Mouse (Mus musculus) heart, embryonic 16.5 days (tissue): ENCODE data around the gene Foxf2. TPM values are rescaled to one million over a fixed set of nuclear protein-coding genes. Genes with fewer than 3 reads are reported as not detected.

Experiments used
- ATAC-seq: fragments of 200-750 bp; cut with Nextera tagmentation; replicated peaks from 2 replicates; pipeline ENCODE4 v1.8.0; 2017; ENCODE audit warnings: moderate number of reproducible peaks; ENCODE audit not compliant: insufficient read depth, low FRiP score; ENCODE audit errors: extremely low read depth
- H3K27ac ChIP-seq: fragments of 300-500 bp; sonication (generic); 2 replicates; pipeline ENCODE4 v1.5.1; 2014; ENCODE audit warnings: mild to moderate bottlenecking, low read length, control low read depth, moderate library complexity
- H3K27me3 ChIP-seq: fragments of 300-500 bp; sonication (generic); 2 replicates; pipeline ENCODE4 v1.6.1; 2014; ENCODE audit warnings: low read length, mixed read lengths; ENCODE audit not compliant: control insufficient read depth, insufficient read depth
- H3K36me3 ChIP-seq: fragments of 300-500 bp; sonication (generic); 2 replicates; pipeline ENCODE4 v1.6.1; 2014; ENCODE audit not compliant: control insufficient read depth, insufficient read depth
- H3K4me1 ChIP-seq: fragments of 300-500 bp; sonication (generic); 2 replicates; pipeline ENCODE4 v1.6.1; 2014; ENCODE audit warnings: low read length, mixed read lengths; ENCODE audit not compliant: control insufficient read depth, insufficient read depth
- H3K4me2 ChIP-seq: fragments of 300-500 bp; sonication (generic); 2 replicates; pipeline ENCODE4 v1.6.1; 2014; ENCODE audit warnings: low read depth, mild to moderate bottlenecking, control low read depth, low read length
- H3K4me3 ChIP-seq: fragments of 300-500 bp; sonication (generic); 2 replicates; pipeline ENCODE4 v1.5.1; 2014; ENCODE audit warnings: mild to moderate bottlenecking, control low read depth, low read length
- H3K9ac ChIP-seq: fragments of 300-500 bp; sonication (generic); 2 replicates; pipeline ENCODE4 v1.6.1; 2014; ENCODE audit warnings: low read length, control low read depth
- H3K9me3 ChIP-seq: fragments of 300-500 bp; sonication (generic); replicated peaks from 2 replicates; pipeline ENCODE4 v1.6.1; 2016; ENCODE audit warnings: low read length; ENCODE audit not compliant: control insufficient read depth
- WGBS: fragments of 180-500 bp; shearing (Covaris S2); extraction: QIAGEN DNeasy Blood & Tissue Kit; methylation state at CpG from one replicate; pipeline ENCODE4 v1.1.7; 2014; 5-methylcytosine and 5-hydroxymethylcytosine counted together
- microRNA-seq: library from miRNA; unstranded; fragments of <30 nt; microRNA quantifications from one replicate; pipeline ENCODE4, GENCODE M21; 2017
- polyA plus RNA-seq: library from polyadenylated mRNA; unstranded; fragments of >200 nt; fragmentation: Nextera tagmentation; extraction: Ambion mirVana; gene quantifications from 2 replicates; pipeline ENCODE4 v1.2.1, GENCODE M21; 2015

Foxf2 gene
- polyA plus RNA-seq, 1 experiment from 2014 or later: 0.22 TPM

DNA sequence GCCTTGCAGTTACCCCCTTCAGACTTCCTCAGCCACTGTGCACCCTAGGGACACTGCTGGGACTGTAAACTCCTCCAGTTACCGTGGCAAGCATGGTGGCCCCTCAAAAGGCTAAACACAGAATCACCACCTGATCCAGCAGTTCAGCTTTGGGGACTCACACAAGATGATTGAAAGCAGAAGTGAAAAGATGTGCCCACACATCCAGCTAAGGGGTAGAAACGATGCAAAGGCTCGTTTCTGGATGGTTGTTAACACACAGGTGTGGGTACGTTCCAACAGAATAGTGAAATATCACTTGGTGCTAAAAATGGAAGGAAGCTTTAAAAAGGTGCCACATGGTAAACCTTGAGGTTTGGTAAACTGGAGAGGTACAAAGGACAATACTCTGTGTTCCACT is 32.6 kb downstream of the Foxf2 start:
- Histone ChIP-seq H3K9me3 (no peaks in the 10 kb centered on the region), H3K4me1 (no peaks in the 10 kb centered on the region), H3K4me2 (no peak overlapping the region), H3K27ac (no peak overlapping the region), H3K36me3 (no peaks in the 10 kb centered on the region), H3K27me3 (no peaks in the 10 kb centered on the region), H3K9ac (no peak overlapping the region), H3K4me3 (no peak overlapping the region)
- WGBS: 83% methylated on average over 4 of the region's 4 CpGs
- no peak for ATAC-seq

DNA sequence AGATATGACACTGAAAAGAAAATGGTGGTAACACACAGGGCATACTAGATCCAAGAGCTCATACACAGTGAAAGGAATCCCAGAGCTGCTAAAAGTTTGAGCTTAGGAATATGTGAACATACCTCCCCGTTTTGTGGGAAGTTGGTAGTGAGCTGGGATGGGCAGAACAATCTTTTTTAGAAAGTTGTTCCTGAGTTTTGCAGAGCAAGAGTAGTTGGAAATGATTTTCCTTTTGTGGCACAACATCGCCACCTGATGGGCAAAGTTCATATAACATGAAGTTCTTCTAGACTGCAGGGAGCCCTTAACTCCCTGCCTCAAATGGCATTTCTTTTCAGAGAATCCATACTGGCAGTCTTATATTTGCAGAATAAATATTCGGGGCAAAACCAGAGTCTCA is 33.3 kb downstream of the Foxf2 start:
- Histone ChIP-seq H3K4me1 (no peaks in the 10 kb centered on the region), H3K4me2 (no peak overlapping the region), H3K27me3 (no peaks in the 10 kb centered on the region), H3K4me3 (no peak overlapping the region), H3K9me3 (no peaks in the 10 kb centered on the region), H3K36me3 (no peaks in the 10 kb centered on the region), H3K27ac (no peak overlapping the region), H3K9ac (no peak overlapping the region)
- 6% methylated on average over 3 of the region's 3 CpGs for WGBS
- no peak for ATAC-seq

DNA sequence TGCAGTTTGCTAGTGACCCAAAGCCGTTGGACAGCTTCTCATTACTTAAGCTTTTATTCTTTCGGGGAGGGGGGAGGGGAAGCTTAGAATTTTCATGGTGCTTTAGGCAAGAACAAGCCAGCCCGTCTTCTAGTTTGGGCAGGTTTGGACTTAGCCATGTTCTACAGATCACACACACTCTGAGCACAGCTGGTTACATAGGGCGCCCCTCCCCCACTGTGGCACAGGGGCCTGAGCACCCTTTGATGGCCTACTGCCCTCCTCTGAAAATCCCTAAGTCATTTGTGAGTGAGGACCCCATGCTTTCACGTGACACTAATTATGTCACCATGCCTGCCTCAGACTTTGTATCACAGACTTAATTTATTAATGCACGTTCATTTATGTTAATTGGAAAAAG is 35.6 kb downstream of the Foxf2 start:
- Histone ChIP-seq H3K4me1 (no peaks in the 10 kb centered on the region), H3K4me2 (no peak overlapping the region), H3K36me3 (no peaks in the 10 kb centered on the region), H3K9ac (no peak overlapping the region), H3K27ac (no peak overlapping the region), H3K9me3 (no peaks in the 10 kb centered on the region), H3K4me3 (no peak overlapping the region), H3K27me3 (no peaks in the 10 kb centered on the region)
- no peak for ATAC-seq
- 62% methylated on average over 6 of the region's 6 CpGs for WGBS

DNA sequence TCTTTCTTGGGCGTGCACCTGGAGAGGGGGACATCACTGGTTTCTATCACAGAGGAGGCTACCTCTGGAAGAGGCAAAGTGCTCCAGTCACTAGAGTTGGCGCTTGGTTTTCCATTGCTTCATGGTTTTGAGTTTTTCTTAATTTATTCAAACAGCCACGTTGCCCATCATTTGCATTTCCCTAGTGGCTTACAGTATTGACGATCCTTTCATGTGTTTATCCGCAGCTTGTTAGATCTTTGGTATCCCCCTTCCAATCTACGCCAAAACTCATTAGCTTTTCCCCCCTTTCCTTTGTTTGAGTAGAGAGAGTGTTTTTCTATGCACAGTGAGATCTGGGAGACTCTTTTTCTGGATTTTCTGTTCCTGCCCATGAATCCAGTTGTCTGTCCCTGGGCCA is 39.8 kb downstream of the Foxf2 start:
- Histone ChIP-seq H3K4me3 (no peak overlapping the region), H3K9ac (no peak overlapping the region), H3K4me2 (no peak overlapping the region), H3K4me1 (no peaks in the 10 kb centered on the region), H3K9me3 (no peaks in the 10 kb centered on the region), H3K27me3 (no peaks in the 10 kb centered on the region), H3K36me3 (no peaks in the 10 kb centered on the region), H3K27ac (no peak overlapping the region)
- 75% methylated on average over 6 of the region's 6 CpGs for WGBS
- ATAC-seq: no peak

DNA sequence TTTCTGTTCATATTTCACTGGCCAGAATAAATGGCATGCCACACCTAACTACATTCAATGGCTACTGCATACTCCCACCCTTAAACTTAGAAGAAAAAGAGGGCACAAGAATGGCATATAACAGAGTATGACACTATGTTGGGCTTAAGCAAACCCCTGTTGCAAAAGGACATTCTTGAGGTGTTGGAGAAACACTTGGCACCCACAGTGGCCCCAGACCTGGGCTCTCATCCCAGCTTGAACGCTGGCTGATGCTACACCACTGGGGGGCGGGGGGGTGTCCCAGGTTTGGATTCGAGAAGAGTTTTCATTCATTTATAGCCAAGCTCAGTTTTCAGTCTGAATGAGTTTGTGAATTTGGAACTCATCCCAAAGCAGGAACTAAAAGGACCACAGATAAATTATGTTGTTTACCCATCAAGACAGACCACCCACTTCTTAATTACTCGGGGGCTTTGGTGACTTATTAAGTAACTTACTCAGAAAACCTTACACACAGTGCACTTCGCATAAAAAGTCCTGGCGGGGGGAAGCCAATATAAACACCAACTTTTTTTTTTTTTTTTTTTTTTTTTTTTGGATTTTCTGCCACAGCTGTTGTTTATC is 42.4 kb downstream of the Foxf2 start:
- no peaks in the 10 kb centered on the region for H3K27me3 ChIP-seq
- 61% methylated on average over 6 of the region's 6 CpGs for WGBS
- no peak overlapping the region for H3K27ac ChIP-seq
- H3K4me2 ChIP-seq: no peak overlapping the region
- H3K4me3 ChIP-seq: no peak overlapping the region
- no peak for ATAC-seq
- no peaks in the 10 kb centered on the region for H3K9me3 ChIP-seq
- H3K9ac ChIP-seq: no peak overlapping the region
- no peaks in the 10 kb centered on the region for H3K4me1 ChIP-seq
- no peaks in the 10 kb centered on the region for H3K36me3 ChIP-seq

DNA sequence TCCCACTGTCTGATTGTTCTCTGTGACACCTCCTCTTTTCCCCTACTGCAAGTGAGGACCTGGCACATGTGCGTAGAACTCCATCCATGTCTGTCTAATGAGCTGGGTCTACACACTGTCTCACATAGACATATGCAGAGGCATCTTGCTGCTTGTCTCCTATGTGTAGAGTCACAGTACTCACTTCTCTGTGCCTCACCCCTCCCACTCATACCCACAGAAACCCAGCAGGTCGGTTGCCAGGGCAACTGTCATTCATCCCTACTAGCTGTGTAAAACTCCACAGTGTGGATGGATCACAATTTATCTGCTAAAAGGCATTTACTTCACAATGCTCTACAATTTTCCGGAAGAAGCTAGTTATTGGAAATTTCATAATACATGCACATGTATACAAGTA is 46.5 kb downstream of the Foxf2 start:
- Histone ChIP-seq H3K4me1 (no peaks in the 10 kb centered on the region), H3K9ac (no peak overlapping the region), H3K27ac (no peak overlapping the region), H3K36me3 (no peaks in the 10 kb centered on the region), H3K4me2 (no peak overlapping the region), H3K27me3 (no peaks in the 10 kb centered on the region), H3K9me3 (no peaks in the 10 kb centered on the region), H3K4me3 (no peak overlapping the region)
- no peak for ATAC-seq
- WGBS: 82% methylated on average over 3 of the region's 3 CpGs

Small RNA genes lying within 50 kb of the gene (microRNA-seq; reads per million reads assigned to microRNA genes)
- gene Gm27516: not detected

Other genes starting within 250 kb of the Foxf2 start
- 0.09 and 0.14 TPM in 2 replicates for gene Foxq1, start 69.7 kb upstream of the Foxf2 start, polyA plus RNA-seq
- gene A530084C06Rik, start 66.5 kb upstream of the Foxf2 start, polyA plus RNA-seq: not detected in 2 replicates
- 0.77 and 1.0 TPM in 2 replicates for gene Foxc1, start 180.8 kb downstream of the Foxf2 start, polyA plus RNA-seq